In the genomic region with DNA sequence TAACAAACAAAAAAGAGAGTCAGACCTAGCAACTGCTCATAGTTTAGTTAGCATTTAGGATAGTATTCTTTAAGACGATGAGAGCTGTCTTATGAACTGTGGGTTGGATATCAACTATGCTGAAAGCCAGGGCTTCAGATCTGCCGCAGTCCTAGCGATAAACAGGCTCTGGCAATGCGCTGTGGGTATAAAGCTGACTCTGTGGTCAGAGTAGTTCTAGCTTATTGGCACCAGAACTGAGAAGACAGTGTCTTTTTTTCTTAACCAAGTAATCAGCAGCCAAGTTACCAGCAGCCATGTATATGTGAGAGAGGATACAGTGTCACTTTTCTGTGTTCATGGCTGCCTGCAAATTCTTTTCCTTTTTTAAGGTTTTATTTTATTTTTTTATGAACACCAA, we compare ENCODE assay signal across 30 mouse cellular contexts.
"Had no signal": no experiment of that assay in that cellular context is flagged by ENCODE, and none has a peak within 500 bp of the region (broad histone marks: within the 10 kb centered on the region; RNA-seq: fewer than 3 reads in every experiment).

No protein-coding gene starts in this region.

- H3K9me3 ChIP-seq: limb, embryonic 10.5 days; limb, embryonic 12.5 days; limb, embryonic 13.5 days; limb, embryonic 15.5 days; liver, embryonic 12.5 days; liver, embryonic 13.5 days; liver, embryonic 15.5 days; lung, embryonic 15.5 days; midbrain, embryonic 12.5 days; midbrain, embryonic 13.5 days; midbrain, embryonic 15.5 days; neural tube, embryonic 12.5 days had no signal

- H3K4me1 ChIP-seq: limb, embryonic 15.5 days; liver, embryonic 13.5 days; liver, embryonic 15.5 days; neural tube, embryonic 12.5 days had no signal

- H3K27me3 ChIP-seq: limb, embryonic 12.5 days; limb, embryonic 13.5 days; limb, embryonic 15.5 days; liver, embryonic 12.5 days; liver, embryonic 13.5 days; liver, embryonic 15.5 days; lung, embryonic 15.5 days; megakaryocyte, embryonic 14.5 days; midbrain, embryonic 12.5 days; midbrain, embryonic 13.5 days; midbrain, embryonic 15.5 days; neural tube, embryonic 12.5 days had no signal

- H3K4me2 ChIP-seq: limb, embryonic 12.5 days; limb, embryonic 13.5 days; limb, embryonic 15.5 days; liver, embryonic 11.5 days; liver, embryonic 12.5 days; liver, embryonic 13.5 days; liver, embryonic 15.5 days; lung, embryonic 14.5 days; lung, embryonic 15.5 days; midbrain, embryonic 12.5 days; midbrain, embryonic 13.5 days; midbrain, embryonic 15.5 days; neural tube, embryonic 12.5 days had no signal

- H3K4me3 ChIP-seq: left cerebral cortex, adult 2 months; limb, embryonic 10.5 days; limb, embryonic 12.5 days; limb, embryonic 13.5 days; limb, embryonic 15.5 days; liver, embryonic 12.5 days; liver, embryonic 13.5 days; liver, embryonic 15.5 days; lung, embryonic 15.5 days; megakaryocyte, embryonic 14.5 days; midbrain, embryonic 12.5 days; midbrain, embryonic 13.5 days; midbrain, embryonic 15.5 days; myocyte; neural tube, embryonic 12.5 days had no signal

- DNase-seq: left cerebral cortex, postnatal 4 days; liver; liver, embryonic 13.5 days; liver, postnatal 0 days; lung, adult 18-20 months; lung, adult 2 months; lung, embryonic 14.5 days; lung, postnatal 10 days; lung, postnatal 36 days; lung, postnatal 4 days; midbrain, embryonic 14.5 days had no signal

- H3K27ac ChIP-seq: left cerebral cortex, adult 2 months; limb, embryonic 10.5 days; limb, embryonic 12.5 days; limb, embryonic 13.5 days; limb, embryonic 15.5 days; liver, embryonic 12.5 days; liver, embryonic 13.5 days; liver, embryonic 14.5 days; liver, embryonic 15.5 days; lung, embryonic 15.5 days; macrophage; midbrain, embryonic 12.5 days; midbrain, embryonic 13.5 days; midbrain, embryonic 15.5 days; neural tube, embryonic 12.5 days had no signal

- H3K9ac ChIP-seq: limb, embryonic 12.5 days; limb, embryonic 13.5 days; limb, embryonic 15.5 days; liver, embryonic 12.5 days; liver, embryonic 13.5 days; liver, embryonic 14.5 days; liver, embryonic 15.5 days; liver, postnatal 0 days; lung, embryonic 14.5 days; lung, embryonic 15.5 days; midbrain, embryonic 12.5 days; midbrain, embryonic 13.5 days; midbrain, embryonic 15.5 days; neural tube, embryonic 12.5 days had no signal

- ATAC-seq: liver, embryonic 12.5 days; liver, postnatal 0 days; lung, postnatal 0 days; midbrain, embryonic 13.5 days; midbrain, embryonic 15.5 days; midbrain, embryonic 16.5 days had no signal

- H3K36me3 ChIP-seq: limb, embryonic 13.5 days; limb, embryonic 15.5 days; liver, embryonic 12.5 days; liver, embryonic 13.5 days; liver, embryonic 15.5 days; lung, embryonic 15.5 days; midbrain, embryonic 12.5 days; midbrain, embryonic 15.5 days; neural tube, embryonic 12.5 days had no signal
